Comparison of ENCODE assay signal across 20 mouse cellular contexts in genomic region chr17:11996311-11996710, GRCm38 (mm10).
DNase-seq lines count a peak whose midpoint lies in the region; ATAC-seq and TF ChIP-seq lines count a peak whose summit lies in the region.
"Had no signal": no experiment of that assay in that cellular context is flagged by ENCODE, and none has a peak within 500 bp of the region (broad histone marks: within the 10 kb centered on the region; RNA-seq: fewer than 3 reads in every experiment).

No protein-coding gene starts in this region.

- no peaks in the 10 kb centered on the region; the same call in 1 of the 2 replicates for H3K4me1 ChIP-seq in lung, embryonic 14.5 days (ENCODE audit: insufficient read depth)
- H3K4me1 ChIP-seq in intestine, embryonic 15.5 days (replicated peaks), result no peaks in the 10 kb centered on the region
- H3K4me1 ChIP-seq in liver, embryonic 15.5 days (replicated peaks), result peaks cover 7% of the 10 kb centered on the region
- H3K4me1 ChIP-seq in hindbrain, embryonic 13.5 days (replicated peaks), result peaks cover 11% of the 10 kb centered on the region; the same call in 1 of the 2 replicates

- peak; percentile 77; the same call in 1 of the 2 replicates for ATAC-seq in lung, embryonic 14.5 days (ENCODE audit: insufficient read depth)
- peak; percentile 67 for ATAC-seq in intestine, embryonic 15.5 days
- ATAC-seq in liver, embryonic 15.5 days (ENCODE audit: insufficient read depth), result peak; percentile 77
- ATAC-seq in hindbrain, embryonic 13.5 days (ENCODE audit: low FRiP score), result no peak
- ATAC-seq: CD4-positive, CD25-positive, alpha-beta regulatory T cell, adult 4 months; hindbrain, postnatal 0 days had no signal

- no peak overlapping the region for H3K9ac ChIP-seq in lung, embryonic 14.5 days
- H3K9ac ChIP-seq in intestine, embryonic 15.5 days, result no peak overlapping the region
- H3K9ac ChIP-seq in liver, embryonic 15.5 days, result no peak overlapping the region
- no peak overlapping the region for H3K9ac ChIP-seq in hindbrain, embryonic 13.5 days
- H3K9ac ChIP-seq: limb, embryonic 15.5 days; midbrain, embryonic 12.5 days; neural tube, embryonic 13.5 days had no signal

- WGBS in lung, embryonic 14.5 days, result 13% methylated on average over 9 of the region's 9 CpGs
- 43% methylated on average over 9 of the region's 9 CpGs for WGBS in intestine, embryonic 15.5 days
- 16% methylated on average over 9 of the region's 9 CpGs for WGBS in liver, embryonic 15.5 days (ENCODE audit: insufficient replicate concordance)
- 53% methylated on average over 9 of the region's 9 CpGs for WGBS in hindbrain, embryonic 13.5 days

- peak; percentile 59 for DNase-seq in lung, embryonic 14.5 days
- DNase-seq in lung, postnatal 25 days (ENCODE audit: low spot score), result no peak
- DNase-seq in left cerebral cortex, adult 18-20 months (ENCODE audit: low spot score in 2 of 2), result no peak
- no peak for DNase-seq in urinary bladder, postnatal 4 days (ENCODE audit: low spot score in 2 of 2)
- DNase-seq: adrenal gland, postnatal 14 days; cerebellum, adult 8-10 months; heart, adult 11 months; heart, postnatal 14 days; kidney, adult 9 months; kidney, postnatal 36 days; lung, postnatal 36 days; thymus, adult 18-20 months had no signal

- H3K27ac ChIP-seq in lung, embryonic 14.5 days (ENCODE audit: low read depth), result no peak overlapping the region
- no peak overlapping the region for H3K27ac ChIP-seq in intestine, embryonic 15.5 days
- H3K27ac ChIP-seq in liver, embryonic 15.5 days (replicated peaks), result no peak overlapping the region
- no peak overlapping the region for H3K27ac ChIP-seq in hindbrain, embryonic 13.5 days
- H3K27ac ChIP-seq: hindbrain, postnatal 0 days; limb, embryonic 15.5 days; midbrain, embryonic 12.5 days; neural tube, embryonic 13.5 days had no signal

- H3K4me2 ChIP-seq in lung, embryonic 14.5 days, result no peak overlapping the region
- no peak overlapping the region for H3K4me2 ChIP-seq in intestine, embryonic 15.5 days (replicated peaks)
- H3K4me2 ChIP-seq in liver, embryonic 15.5 days, result no peak overlapping the region
- no peak overlapping the region for H3K4me2 ChIP-seq in hindbrain, embryonic 13.5 days
- H3K4me2 ChIP-seq: limb, embryonic 15.5 days; midbrain, embryonic 12.5 days; neural tube, embryonic 13.5 days had no signal

- H3K9me3 ChIP-seq in lung, embryonic 14.5 days (ENCODE audit: low read depth, low read length), result no peaks in the 10 kb centered on the region
- no peaks in the 10 kb centered on the region for H3K9me3 ChIP-seq in intestine, embryonic 15.5 days
- no peaks in the 10 kb centered on the region for H3K9me3 ChIP-seq in liver, embryonic 15.5 days (replicated peaks)
- H3K9me3 ChIP-seq in hindbrain, embryonic 13.5 days, result no peaks in the 10 kb centered on the region
- H3K9me3 ChIP-seq: limb, embryonic 15.5 days; midbrain, embryonic 12.5 days; neural tube, embryonic 13.5 days had no signal

- H3K27me3 ChIP-seq in lung, embryonic 14.5 days (ENCODE audit: insufficient read depth, low read length), result no peaks in the 10 kb centered on the region
- no peaks in the 10 kb centered on the region for H3K27me3 ChIP-seq in intestine, embryonic 15.5 days (replicated peaks)
- peaks cover 4% of the 10 kb centered on the region; the same call in 1 of the 2 replicates for H3K27me3 ChIP-seq in liver, embryonic 15.5 days
- H3K27me3 ChIP-seq in hindbrain, embryonic 13.5 days, result no peaks in the 10 kb centered on the region
- H3K27me3 ChIP-seq: midbrain, embryonic 12.5 days; neural tube, embryonic 13.5 days had no signal

- no peak for TF ChIP-seq CTCF in lung, embryonic 14.5 days (IDR thresholded peaks at IDR 0.05; ENCODE audit: low read depth)

- no peaks in the 10 kb centered on the region for H3K36me3 ChIP-seq in lung, embryonic 14.5 days (ENCODE audit: insufficient read depth)
- no peaks in the 10 kb centered on the region for H3K36me3 ChIP-seq in intestine, embryonic 15.5 days
- no peaks in the 10 kb centered on the region for H3K36me3 ChIP-seq in liver, embryonic 15.5 days (replicated peaks)
- no peaks in the 10 kb centered on the region for H3K36me3 ChIP-seq in hindbrain, embryonic 13.5 days
- H3K36me3 ChIP-seq: limb, embryonic 15.5 days; midbrain, embryonic 12.5 days; neural tube, embryonic 13.5 days had no signal

- no peak overlapping the region for H3K4me3 ChIP-seq in lung, embryonic 14.5 days (ENCODE audit: low read depth, low read length)
- H3K4me3 ChIP-seq in intestine, embryonic 15.5 days (replicated peaks), result no peak overlapping the region
- no peak overlapping the region for H3K4me3 ChIP-seq in liver, embryonic 15.5 days (replicated peaks)
- H3K4me3 ChIP-seq in hindbrain, embryonic 13.5 days, result no peak overlapping the region
- H3K4me3 ChIP-seq: limb, embryonic 15.5 days; midbrain, embryonic 12.5 days; neural tube, embryonic 13.5 days had no signal
